Mouse (Mus musculus) gastrocnemius, adult 8-10 months (tissue): ENCODE data around the gene Sema6b. TPM values are rescaled to one million over a fixed set of nuclear protein-coding genes. Genes with fewer than 3 reads are reported as not detected.
"Not testable (repeated sequence)": the region's sequence is repeated elsewhere in the genome, so short reads cannot be mapped to it uniquely, and the experiment has no call there.

ENCODE experiments used
- DNase-seq, 2 experiments: peaks; one replicate each; pipeline ENCODE4 v3.0.0; 2022; ENCODE audit warnings: low spot score in 2 of 2
- microRNA-seq: library from miRNA; unstranded; fragments of <30 nt; microRNA quantifications from one replicate; pipeline ENCODE4 v1.2.0, GENCODE M21; 2022
- total RNA-seq, 4 experiments: library from RNA; stranded (reverse); gene quantifications; 2 replicates each; pipeline ENCODE4 v1.2.4; 2022

The Sema6b gene
- total RNA-seq, 4 experiments from 2014 or later, result 1.4 to 2.7 (median 1.9) TPM

DNA sequence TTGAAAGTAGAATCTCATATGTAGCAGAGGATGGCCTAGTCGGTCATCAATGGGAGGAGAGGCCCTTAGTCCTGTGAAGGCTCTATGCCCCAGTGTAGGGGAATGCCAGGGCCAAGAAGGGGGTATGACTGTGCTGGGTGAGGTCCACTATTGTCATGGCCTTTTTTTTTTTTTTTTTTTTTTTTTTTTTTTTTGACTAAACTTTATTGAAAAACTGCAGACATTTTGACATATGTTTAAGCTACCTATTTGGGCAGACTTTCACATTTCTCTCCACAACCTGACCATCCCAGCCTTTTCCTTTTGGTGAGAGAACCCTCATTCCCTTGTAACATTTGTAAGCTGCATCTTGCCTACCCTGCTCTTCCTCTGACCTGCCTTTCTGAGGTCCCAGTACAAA, 47.8 kb downstream of the Sema6b start:
- DNase-seq, result no peak

DNA sequence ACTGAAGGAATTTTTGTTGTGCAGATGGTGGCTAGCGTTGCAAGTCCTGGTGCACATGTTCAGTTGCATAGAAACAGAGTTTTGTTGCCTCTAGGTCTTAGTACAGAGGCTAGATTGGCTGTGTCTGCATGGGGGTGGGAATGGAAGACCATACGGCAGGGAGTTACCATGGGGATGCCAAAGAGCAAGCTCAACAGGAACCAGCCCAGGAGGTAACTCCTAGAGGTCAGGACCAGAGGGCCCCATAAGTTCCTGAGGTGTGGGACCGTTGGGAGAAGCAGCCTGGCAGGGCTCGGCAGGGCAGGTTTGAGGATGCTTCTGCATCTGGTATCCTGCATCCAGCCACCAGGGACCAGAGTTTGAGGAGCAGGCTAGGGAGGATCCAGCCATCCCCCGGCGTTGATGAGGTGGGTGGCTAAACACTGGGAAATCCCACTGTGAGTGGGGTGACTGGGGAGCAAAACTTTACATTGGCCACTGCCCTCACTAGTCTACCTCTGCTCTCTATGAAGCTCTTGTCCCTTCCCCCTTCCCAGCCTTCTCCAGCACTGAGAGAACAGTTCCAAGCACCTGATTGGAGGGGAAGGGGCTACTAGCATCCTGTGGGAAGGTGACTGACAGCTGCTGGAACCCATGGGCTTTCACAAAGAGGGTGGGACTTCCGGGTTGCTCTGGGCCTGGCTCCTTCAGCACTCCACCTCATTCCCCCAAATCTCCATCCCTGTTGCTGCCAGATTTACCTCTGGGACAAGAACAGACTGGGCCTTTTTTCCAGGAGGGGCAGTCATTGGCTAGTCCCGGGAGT, 59.2 kb downstream of the Sema6b start:
- no peak for DNase-seq

- DNase-seq, result no peak
Observed at GRCm38 (mm10) chr17:56079921-56080320, 60.2 kb downstream of the Sema6b start.

GRCm38 (mm10) chr17:56078880-56079795, 61.0 kb downstream of the Sema6b start, which contains the start of gene Hdgfl2:
Hdgfl2 (plus strand) TSS chr17:56079634.
- peak; percentile 100 for DNase-seq

DNA sequence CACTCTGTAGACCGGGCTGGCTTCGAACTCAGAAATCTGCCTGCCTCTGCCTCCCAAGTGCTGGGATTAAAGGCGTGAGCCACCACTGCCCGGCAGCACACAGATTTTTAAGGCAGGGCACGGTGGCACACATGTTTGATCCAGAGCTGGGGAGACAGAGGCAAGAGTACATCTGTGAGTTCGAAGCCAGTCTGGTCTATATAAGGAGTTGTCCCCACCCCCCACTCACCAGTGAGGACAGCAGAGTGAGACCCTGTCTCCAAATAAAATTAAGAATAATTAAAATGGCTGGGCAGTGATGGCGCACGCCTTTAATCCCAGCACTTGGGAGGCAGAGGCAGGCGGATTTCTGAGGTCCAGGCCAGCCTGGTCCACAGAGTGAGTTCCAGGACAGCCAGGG, 61.8 kb downstream of the Sema6b start:
- DNase-seq, result not testable (repeated sequence)

DNA sequence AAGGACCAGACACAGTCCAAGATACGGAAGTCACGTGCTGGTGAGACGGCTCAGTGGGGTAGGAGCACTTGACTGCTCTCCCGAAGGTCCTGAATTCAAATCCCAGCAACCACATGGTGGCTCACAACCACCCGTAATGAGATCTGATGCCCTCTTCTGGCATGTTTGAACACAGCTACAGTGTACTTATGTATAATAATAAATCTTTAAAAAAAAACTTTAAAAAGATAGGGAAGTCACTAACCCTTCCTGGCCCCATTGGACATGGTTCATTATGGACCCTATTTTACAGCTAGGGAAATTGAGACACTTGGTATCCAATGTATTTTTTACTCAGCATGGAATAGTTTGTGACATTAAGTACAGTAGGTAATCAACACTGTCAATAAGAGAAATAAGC, 62.6 kb downstream of the Sema6b start:
- DNase-seq, result no peak

GRCm38 (mm10) chr17:56074827-56075208, 65.3 kb downstream of the Sema6b start, which contains the start of gene Ubxn6:
Ubxn6 (minus strand) TSS chr17:56075028.
- peak; percentile 95 to 98 for DNase-seq

GRCm38 (mm10) chr17:56074097-56074826, 65.9 kb downstream of the Sema6b start:
- DNase-seq, result peak; percentile 74 to 77

Small RNA genes lying within 50 kb of the gene (microRNA-seq; reads per million reads assigned to microRNA genes)
- not detected for gene Gm44397

Other genes with a start within 250 kb of the Sema6b start
- 1 to 10 TPM; 2.5 to 3.1 (median 2.9) TPM for gene Zfp959, start 248.2 kb downstream of the Sema6b start, total RNA-seq
- 1 to 10 TPM; 3.9 to 4.3 (median 3.9) TPM for gene Zfp119b, start 190.8 kb downstream of the Sema6b start, total RNA-seq
- gene Ebi3, start 187.7 kb downstream of the Sema6b start, total RNA-seq, result not detected
- gene Yju2, start 181.2 kb downstream of the Sema6b start, total RNA-seq, result 1 to 10 TPM; 7.0 to 9.1 (median 8.1) TPM
- under 1 TPM in 2 of 4 experiments, not detected in 2; 0.31 TPM for gene Shd, start 169.9 kb downstream of the Sema6b start, total RNA-seq
- gene Fsd1, start 153.8 kb downstream of the Sema6b start, total RNA-seq, result not detected
- 1 to 10 TPM; 1.7 to 3.2 (median 2.6) TPM for gene Stap2, start 134.8 kb downstream of the Sema6b start, total RNA-seq
- gene Mpnd, start 134.6 kb downstream of the Sema6b start, total RNA-seq, result 10 to 100 TPM; 41.3 to 55.2 (median 42.4) TPM
- gene Sh3gl1, start 103.7 kb downstream of the Sema6b start, total RNA-seq, result 1 to 10 TPM; 5.5 to 8.9 (median 7.6) TPM
- gene Chaf1a, start 99.9 kb downstream of the Sema6b start, total RNA-seq, result 1 to 10 TPM in 1 of 4 experiments, under 1 TPM in 3; 0.47 to 1.6 (median 0.75) TPM
- 10 to 100 TPM; 66.1 to 85.8 (median 74.4) TPM for gene Ubxn6, start 65.3 kb downstream of the Sema6b start, total RNA-seq
- gene Hdgfl2, start 60.7 kb downstream of the Sema6b start, total RNA-seq, result 10 to 100 TPM; 23.6 to 26.7 (median 26.0) TPM
- gene Plin4, start 30.5 kb downstream of the Sema6b start, total RNA-seq, result 100 to 1,000 TPM; 133 to 313 (median 179) TPM
- gene Plin5, start 22.7 kb downstream of the Sema6b start, total RNA-seq, result 10 to 100 TPM; 16.5 to 31.3 (median 22.8) TPM
- gene Lrg1, start 18.3 kb downstream of the Sema6b start, total RNA-seq, result 10 to 100 TPM; 10.7 to 24.5 (median 13.9) TPM
- under 1 TPM; 0.12 to 0.54 (median 0.25) TPM for gene Tnfaip8l1, start 22.1 kb upstream of the Sema6b start, total RNA-seq
- gene Mydgf, start 43.6 kb upstream of the Sema6b start, total RNA-seq, result 10 to 100 TPM; 14.9 to 16.8 (median 15.3) TPM
- 10 to 100 TPM; 37.9 to 45.7 (median 43.0) TPM for gene Dpp9, start 78.6 kb upstream of the Sema6b start, total RNA-seq
- gene Fem1a, start 116.5 kb upstream of the Sema6b start, total RNA-seq, result 100 to 1,000 TPM; 180 to 201 (median 196) TPM
- gene Ticam1, start 136.4 kb upstream of the Sema6b start, total RNA-seq, result 1 to 10 TPM; 1.7 to 2.2 (median 2.0) TPM
- 10 to 100 TPM; 22.9 to 44.8 (median 28.7) TPM for gene Plin3, start 152.5 kb upstream of the Sema6b start, total RNA-seq
- not detected for gene Arrdc5, start 159.9 kb upstream of the Sema6b start, total RNA-seq
- gene Uhrf1, start 163.0 kb upstream of the Sema6b start, total RNA-seq, result under 1 TPM; 0.18 to 0.67 (median 0.44) TPM
- 10 to 100 TPM; 22.2 to 26.4 (median 22.8) TPM for gene Kdm4b, start 185.7 kb upstream of the Sema6b start, total RNA-seq